Mouse (Mus musculus) midbrain, embryonic 14.5 days (tissue): ENCODE measurements around the gene 1700007K13Rik. TPM values are rescaled to one million over a fixed set of nuclear protein-coding genes. Genes with fewer than 3 reads are reported as not detected.
A peak's percentile ranks its signal among the peaks of the same experiment; 100 is the strongest.

Experiments used
- ATAC-seq: fragments of 200-750 bp; cut with Nextera tagmentation; 2 replicates; pipeline ENCODE4 v1.8.0; 2017; ENCODE audit warnings: moderate number of reproducible peaks, moderate library complexity; ENCODE audit not compliant: low FRiP score, low TSS enrichment
- DNase-seq: peaks from one replicate; pipeline ENCODE4 v3.0.0-alpha.2; 2015
- H3K27ac ChIP-seq: fragments of 300-500 bp; sonication (generic); replicated peaks from 2 replicates; pipeline ENCODE4 v1.5.1; 2014; ENCODE audit warnings: mild to moderate bottlenecking, low read depth, low read length, moderate library complexity
- H3K27me3 ChIP-seq: fragments of 300-500 bp; sonication (generic); 2 replicates; pipeline ENCODE4 v1.6.1; 2014; ENCODE audit warnings: low read length, control low read depth, mixed read lengths; ENCODE audit not compliant: control insufficient read depth, insufficient read depth
- H3K36me3 ChIP-seq: fragments of 300-500 bp; sonication (generic); 2 replicates; pipeline ENCODE4 v1.6.1; 2014; ENCODE audit warnings: low read length, control low read depth; ENCODE audit not compliant: control insufficient read depth, insufficient read depth
- H3K4me1 ChIP-seq: fragments of 300-500 bp; sonication (generic); 2 replicates; pipeline ENCODE4 v1.6.1; 2014; ENCODE audit warnings: mild to moderate bottlenecking, antibody characterized with exemption, low read length, control low read depth; ENCODE audit not compliant: control insufficient read depth, insufficient read depth
- H3K4me2 ChIP-seq: fragments of 300-500 bp; sonication (generic); 2 replicates; pipeline ENCODE4 v1.6.1; 2014; ENCODE audit warnings: mild to moderate bottlenecking, low read length, moderate library complexity
- H3K4me3 ChIP-seq: fragments of 300-500 bp; sonication (generic); replicated peaks from 2 replicates; pipeline ENCODE4 v1.5.1; 2014; ENCODE audit warnings: low read depth, low read length
- H3K9ac ChIP-seq: fragments of 300-500 bp; sonication (generic); replicated peaks from 2 replicates; pipeline ENCODE4 v1.6.1; 2014; ENCODE audit warnings: mild to moderate bottlenecking, low read length, moderate library complexity
- H3K9me3 ChIP-seq: fragments of 300-500 bp; sonication (generic); 2 replicates; pipeline ENCODE4 v1.6.1; 2016; ENCODE audit warnings: low read length, control low read depth, mixed read lengths; ENCODE audit not compliant: control insufficient read depth
- WGBS: fragments of 180-500 bp; shearing (Covaris S2); extraction: QIAGEN DNeasy Blood & Tissue Kit; methylation state at CpG from one replicate; pipeline ENCODE4 v1.1.7; 2014; 5-methylcytosine and 5-hydroxymethylcytosine counted together
- polyA plus RNA-seq: library from polyadenylated mRNA; unstranded; fragments of >200 nt; fragmentation: Nextera tagmentation; extraction: Ambion mirVana; gene quantifications from 2 replicates; pipeline ENCODE4 v1.2.1, GENCODE M21; 2014

1700007K13Rik gene
- polyA plus RNA-seq, 1 experiment from 2014 or later = 1.4 TPM

GRCm38 (mm10) chr2:28435401-28435800, 30.7 kb downstream of the 1700007K13Rik start:
- H3K27me3 ChIP-seq = no peaks in the 10 kb centered on the region
- no peak overlapping the region for H3K4me3 ChIP-seq
- no peak for ATAC-seq
- H3K4me2 ChIP-seq = no peak overlapping the region
- H3K9ac ChIP-seq = no peak overlapping the region
- H3K4me1 ChIP-seq = no peaks in the 10 kb centered on the region
- no peaks in the 10 kb centered on the region for H3K9me3 ChIP-seq
- H3K36me3 ChIP-seq = no peaks in the 10 kb centered on the region
- 93% methylated on average over 11 of the region's 11 CpGs for WGBS
- H3K27ac ChIP-seq = no peak overlapping the region
- DNase-seq = no peak

GRCm38 (mm10) chr2:28433512-28433911, 32.6 kb downstream of the 1700007K13Rik start:
- 0% methylated on average over 1 of the region's 2 CpGs for WGBS
- H3K9me3 ChIP-seq = no peaks in the 10 kb centered on the region
- H3K27me3 ChIP-seq = no peaks in the 10 kb centered on the region
- H3K9ac ChIP-seq = no peak overlapping the region
- H3K4me3 ChIP-seq = no peak overlapping the region
- no peak overlapping the region for H3K27ac ChIP-seq
- H3K4me2 ChIP-seq = no peak overlapping the region
- no peak for DNase-seq
- no peaks in the 10 kb centered on the region for H3K36me3 ChIP-seq
- H3K4me1 ChIP-seq = no peaks in the 10 kb centered on the region
- no peak for ATAC-seq

DNA sequence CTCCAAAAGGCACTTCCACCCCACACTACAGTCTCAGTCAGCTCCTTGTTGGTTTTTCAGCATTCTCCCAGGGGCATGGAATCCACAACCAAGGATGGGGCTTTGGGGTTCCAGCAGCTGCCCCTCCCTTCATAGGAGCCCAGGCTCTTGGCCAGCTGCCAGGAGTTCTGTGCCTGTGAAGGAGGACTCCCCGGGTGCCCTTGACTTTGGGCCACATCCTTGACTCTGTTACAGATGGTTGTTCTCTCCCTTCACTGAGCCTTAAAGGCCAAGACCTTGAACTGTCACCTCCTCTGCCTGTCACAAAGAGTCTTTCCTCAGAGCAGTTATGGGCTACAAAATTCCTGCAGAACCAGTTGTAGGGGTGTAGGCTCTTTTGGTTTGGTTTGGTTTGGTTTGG, 33.3 kb downstream of the 1700007K13Rik start:
- H3K9ac ChIP-seq = no peak overlapping the region
- no peak overlapping the region for H3K4me2 ChIP-seq
- ATAC-seq = no peak
- 26% methylated on average over 1 of the region's 1 CpGs for WGBS
- H3K4me3 ChIP-seq = no peak overlapping the region
- H3K27ac ChIP-seq = no peak overlapping the region
- peak; percentile 31 for DNase-seq
- no peaks in the 10 kb centered on the region for H3K9me3 ChIP-seq
- H3K27me3 ChIP-seq = no peaks in the 10 kb centered on the region
- no peaks in the 10 kb centered on the region for H3K36me3 ChIP-seq
- H3K4me1 ChIP-seq = no peaks in the 10 kb centered on the region

- no peak overlapping the region for H3K27ac ChIP-seq
- no peak overlapping the region for H3K9ac ChIP-seq
- WGBS = 73% methylated on average over 6 of the region's 6 CpGs
- no peak for DNase-seq
- no peaks in the 10 kb centered on the region for H3K4me1 ChIP-seq
- ATAC-seq = no peak
- H3K9me3 ChIP-seq = no peaks in the 10 kb centered on the region
- H3K4me3 ChIP-seq = no peak overlapping the region
- H3K36me3 ChIP-seq = no peaks in the 10 kb centered on the region
- H3K27me3 ChIP-seq = no peaks in the 10 kb centered on the region
- no peak overlapping the region for H3K4me2 ChIP-seq
Observed at GRCm38 (mm10) chr2:28430846-28431245, 35.3 kb downstream of the 1700007K13Rik start.

DNA sequence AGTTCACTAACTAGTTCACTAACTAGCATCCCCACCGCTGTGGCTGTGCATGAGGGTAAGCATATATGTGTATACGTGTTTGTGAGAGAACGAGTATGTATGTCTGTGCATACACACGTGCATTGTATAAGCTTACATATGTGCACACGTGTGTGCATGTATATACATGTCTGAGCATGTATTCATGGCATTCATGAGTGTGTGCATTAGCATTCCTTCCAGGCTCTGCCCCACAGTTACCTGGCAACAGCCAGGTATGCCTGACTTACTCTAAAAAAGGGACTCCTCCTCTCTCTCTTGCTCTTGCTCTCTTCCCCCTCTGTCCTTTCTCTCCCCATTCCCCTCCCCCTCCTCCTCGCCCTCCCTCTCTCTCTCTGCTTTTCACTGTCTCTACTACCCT, 38.9 kb downstream of the 1700007K13Rik start:
- no peak overlapping the region for H3K4me2 ChIP-seq
- H3K4me1 ChIP-seq = no peaks in the 10 kb centered on the region
- H3K36me3 ChIP-seq = no peaks in the 10 kb centered on the region
- H3K4me3 ChIP-seq = no peak overlapping the region
- ATAC-seq (no peak), DNase-seq (no peak)
- no peak overlapping the region for H3K9ac ChIP-seq
- 80% methylated on average over 6 of the region's 6 CpGs for WGBS
- H3K27me3 ChIP-seq = no peaks in the 10 kb centered on the region
- no peaks in the 10 kb centered on the region for H3K9me3 ChIP-seq
- H3K27ac ChIP-seq = no peak overlapping the region

- Histone ChIP-seq H3K27me3 (no peaks in the 10 kb centered on the region), H3K36me3 (no peaks in the 10 kb centered on the region), H3K4me1 (no peaks in the 10 kb centered on the region), H3K4me3 (no peak overlapping the region), H3K9ac (no peak overlapping the region), H3K27ac (no peak overlapping the region), H3K4me2 (no peak overlapping the region), H3K9me3 (no peaks in the 10 kb centered on the region)
- 40% methylated on average over 3 of the region's 3 CpGs for WGBS
- DNase-seq (peak; percentile 58), ATAC-seq (no peak)
Observed at GRCm38 (mm10) chr2:28423167-28423566, 43.0 kb downstream of the 1700007K13Rik start.

- Histone ChIP-seq H3K27ac (no peak overlapping the region), H3K9ac (no peak overlapping the region), H3K4me1 (peaks cover 8% of the 10 kb centered on the region; the same call in 1 of the 2 replicates), H3K4me3 (no peak overlapping the region), H3K27me3 (no peaks in the 10 kb centered on the region), H3K36me3 (no peaks in the 10 kb centered on the region), H3K9me3 (no peaks in the 10 kb centered on the region), H3K4me2 (no peak overlapping the region)
- DNase-seq (peak; percentile 96), ATAC-seq (no peak)
- 9% methylated on average over 4 of the region's 4 CpGs for WGBS
Observed at GRCm38 (mm10) chr2:28419898-28420297, 46.2 kb downstream of the 1700007K13Rik start.

- Histone ChIP-seq H3K9ac (no peak overlapping the region), H3K9me3 (no peaks in the 10 kb centered on the region), H3K4me1 (peaks cover 8% of the 10 kb centered on the region; the same call in 1 of the 2 replicates), H3K36me3 (no peaks in the 10 kb centered on the region), H3K4me2 (no peak overlapping the region), H3K27me3 (no peaks in the 10 kb centered on the region), H3K27ac (no peak overlapping the region), H3K4me3 (no peak overlapping the region)
- DNase-seq = peak; percentile 95
- ATAC-seq = peak; percentile 34; the same call in 1 of the 2 replicates
- WGBS = 32% methylated on average over 2 of the region's 2 CpGs
Observed at GRCm38 (mm10) chr2:28418034-28418433, 48.1 kb downstream of the 1700007K13Rik start.

- WGBS = 97% methylated on average over 1 of the region's 1 CpGs
- no peak for DNase-seq
- Histone ChIP-seq H3K9ac (no peak overlapping the region), H3K27me3 (no peaks in the 10 kb centered on the region), H3K27ac (no peak overlapping the region), H3K4me2 (no peak overlapping the region), H3K4me3 (no peak overlapping the region), H3K36me3 (no peaks in the 10 kb centered on the region), H3K9me3 (no peaks in the 10 kb centered on the region), H3K4me1 (peaks cover 8% of the 10 kb centered on the region; the same call in 1 of the 2 replicates)
- ATAC-seq = no peak
Observed at GRCm38 (mm10) chr2:28416511-28416910, 49.6 kb downstream of the 1700007K13Rik start.
